Mouse (Mus musculus) midbrain, postnatal 0 days (tissue): ENCODE measurements at regions not wholly inside any gene's neighbourhood (a gene's known extent, or its start where the extent isn't known, plus 50 kb on each side); places are given as distances from the start of the nearest gene placed in this dataset.
"Not testable (repeated sequence)": the region's sequence is repeated elsewhere in the genome, so short reads cannot be mapped to it uniquely, and the experiment has no call there.

Source experiments
- ATAC-seq: fragments of 200-750 bp; cut with Nextera tagmentation; 2 replicates; pipeline ENCODE4 v1.8.0; 2017; ENCODE audit warnings: moderate number of reproducible peaks, mild to moderate bottlenecking, moderate TSS enrichment, moderate library complexity; ENCODE audit not compliant: low FRiP score
- DNase-seq: peaks from one replicate; pipeline ENCODE4 v3.0.0-alpha.2; 2015; ENCODE audit warnings: low spot score
- H3K27ac ChIP-seq: fragments of 300-500 bp; sonication (generic); 2 replicates; pipeline ENCODE4 v1.5.1; 2014; ENCODE audit warnings: low read depth, mild to moderate bottlenecking, low read length, mixed read lengths
- H3K27me3 ChIP-seq: fragments of 300-500 bp; sonication (generic); 2 replicates; pipeline ENCODE4 v1.6.1; 2014; ENCODE audit warnings: low read length, control low read depth, mixed read lengths; ENCODE audit not compliant: insufficient read depth
- H3K36me3 ChIP-seq: fragments of 300-500 bp; sonication (generic); 2 replicates; pipeline ENCODE4 v1.6.1; 2014; ENCODE audit warnings: low read length, control low read depth, mixed read lengths; ENCODE audit not compliant: insufficient read depth
- H3K4me1 ChIP-seq: fragments of 300-500 bp; sonication (generic); 2 replicates; pipeline ENCODE4 v1.6.1; 2014; ENCODE audit warnings: mild to moderate bottlenecking, control low read depth, antibody characterized with exemption, low read length, mixed read lengths; ENCODE audit not compliant: insufficient read depth
- H3K4me2 ChIP-seq: fragments of 300-500 bp; sonication (generic); 2 replicates; pipeline ENCODE4 v1.6.1; 2014; ENCODE audit warnings: low read depth, mild to moderate bottlenecking, low read length, mixed read lengths; ENCODE audit not compliant: poor library complexity, severe bottlenecking
- H3K4me3 ChIP-seq: fragments of 300-500 bp; sonication (generic); 2 replicates; pipeline ENCODE4 v1.5.1; 2014; ENCODE audit warnings: low read depth, mild to moderate bottlenecking, low read length, moderate library complexity
- H3K9ac ChIP-seq: fragments of 300-500 bp; sonication (generic); replicated peaks from 2 replicates; pipeline ENCODE4 v1.6.1; 2014; ENCODE audit warnings: mild to moderate bottlenecking, low read length, moderate library complexity, mixed read lengths; ENCODE audit not compliant: poor library complexity, severe bottlenecking
- H3K9me3 ChIP-seq: fragments of 300-500 bp; sonication (generic); 2 replicates; pipeline ENCODE4 v1.6.1; 2016; ENCODE audit warnings: low read length, control low read depth
- WGBS: fragments of 180-500 bp; shearing (Covaris S2); extraction: QIAGEN DNeasy Blood & Tissue Kit; methylation state at CpG from one replicate; pipeline ENCODE4 v1.1.7; 2014; 5-methylcytosine and 5-hydroxymethylcytosine counted together

GRCm38 (mm10) chr4:122455100-122455499 lies 234.0 kb upstream of the 9530002B09Rik start:
- ATAC-seq = peak; percentile 72; the same call in 1 of the 2 replicates

More at GRCm38 (mm10) chr4:122455100-122455499, 234.0 kb upstream of the 9530002B09Rik start:
- H3K27ac ChIP-seq, DNase-seq, H3K9ac ChIP-seq, H3K4me1 ChIP-seq, H3K4me2 ChIP-seq, H3K36me3 ChIP-seq, H3K9me3 ChIP-seq, H3K27me3 ChIP-seq, H3K4me3 ChIP-seq: not testable (repeated sequence)
- no CpG with 5 or more reads among the region's 21 CpGs for WGBS
